Mouse (Mus musculus) lung, embryonic 15.5 days (tissue): ENCODE measurements around the gene Olfr569. TPM values are rescaled to one million over a fixed set of nuclear protein-coding genes. Genes with fewer than 3 reads are reported as not detected.

Experiments used
- polyA plus RNA-seq: library from polyadenylated mRNA; unstranded; fragments of >200 nt; fragmentation: Nextera tagmentation; extraction: Ambion mirVana; gene quantifications from 2 replicates; pipeline ENCODE4 v1.2.1, GENCODE M21; 2015

Gene Olfr569
- polyA plus RNA-seq, 1 experiment from 2014 or later = not detected

Other genes with a start within 250 kb of the Olfr569 start
- not detected in 2 replicates for gene Olfr555, start 232.1 kb downstream of the Olfr569 start, polyA plus RNA-seq
- gene Olfr556, start 226.0 kb downstream of the Olfr569 start, polyA plus RNA-seq = not detected in 2 replicates
- gene Trim68, start 203.6 kb downstream of the Olfr569 start, polyA plus RNA-seq = 13.2 and 14.0 TPM in 2 replicates
- not detected in 2 replicates for gene Olfr557, start 195.0 kb downstream of the Olfr569 start, polyA plus RNA-seq
- gene Olfr558, start 188.7 kb downstream of the Olfr569 start, polyA plus RNA-seq = 0.28 and 0.49 TPM in 2 replicates
- gene Olfr33, start 171.8 kb downstream of the Olfr569 start, polyA plus RNA-seq = not detected in 2 replicates
- not detected in 2 replicates for gene Olfr559, start 163.4 kb downstream of the Olfr569 start, polyA plus RNA-seq
- 0.09 TPM in 1 of 2 replicates, not detected in the other for gene Olfr560, start 131.5 kb downstream of the Olfr569 start, polyA plus RNA-seq
- 0.21 and 0.36 TPM in 2 replicates for gene Olfr78, start 131.4 kb downstream of the Olfr569 start, polyA plus RNA-seq
- not detected in 2 replicates for gene Olfr561, start 119.7 kb downstream of the Olfr569 start, polyA plus RNA-seq
- gene Olfr564, start 87.4 kb downstream of the Olfr569 start, polyA plus RNA-seq = not detected in 2 replicates
- gene Olfr566, start 32.1 kb downstream of the Olfr569 start, polyA plus RNA-seq = not detected in 2 replicates
- gene Olfr568, start 13.8 kb downstream of the Olfr569 start, polyA plus RNA-seq = not detected in 2 replicates
- gene Olfr570, start 3.7 kb upstream of the Olfr569 start, polyA plus RNA-seq = not detected in 2 replicates
- not detected in 2 replicates for gene Olfr571, start 26.7 kb upstream of the Olfr569 start, polyA plus RNA-seq
- gene Olfr572, start 33.5 kb upstream of the Olfr569 start, polyA plus RNA-seq = not detected in 2 replicates
- not detected in 2 replicates for gene Olfr573-ps1, start 51.7 kb upstream of the Olfr569 start, polyA plus RNA-seq
- gene Olfr574, start 57.6 kb upstream of the Olfr569 start, polyA plus RNA-seq = not detected in 2 replicates
- gene Olfr575, start 67.9 kb upstream of the Olfr569 start, polyA plus RNA-seq = not detected in 2 replicates
- not detected in 2 replicates for gene Olfr576, start 71.8 kb upstream of the Olfr569 start, polyA plus RNA-seq
- gene Olfr577, start 85.1 kb upstream of the Olfr569 start, polyA plus RNA-seq = not detected in 2 replicates
- gene Olfr578, start 98.4 kb upstream of the Olfr569 start, polyA plus RNA-seq = not detected in 2 replicates
- gene Olfr582, start 147.1 kb upstream of the Olfr569 start, polyA plus RNA-seq = not detected in 2 replicates
- gene Olfr583, start 160.4 kb upstream of the Olfr569 start, polyA plus RNA-seq = not detected in 2 replicates
- gene Olfr584, start 191.0 kb upstream of the Olfr569 start, polyA plus RNA-seq = not detected in 2 replicates
- not detected in 2 replicates for gene Olfr585, start 206.8 kb upstream of the Olfr569 start, polyA plus RNA-seq
- gene Olfr586, start 234.8 kb upstream of the Olfr569 start, polyA plus RNA-seq = not detected in 2 replicates
- gene Olfr588-ps1, start 250.0 kb upstream of the Olfr569 start, polyA plus RNA-seq = not detected in 2 replicates